Mouse (Mus musculus): ENCODE results near the gene Nr6a1.

Gene Nr6a1

GRCm38 (mm10) chr2:38927115-38927979 is at the start of gene Nr6a1:
Nr6a1 (minus strand) TSS chr2:38927688.
- peak; percentile 52 to 86 for DNase-seq

GRCm38 (mm10) chr2:38975941-38976805 is 48.7 kb upstream of the Nr6a1 start:
- DNase-seq: no peak

GRCm38 (mm10) chr2:38975181-38975580 is 47.7 kb upstream of the Nr6a1 start:
- no peak for DNase-seq

GRCm38 (mm10) chr2:38974171-38974570 is 46.7 kb upstream of the Nr6a1 start:
- no peak for DNase-seq

GRCm38 (mm10) chr2:38973701-38974100 is 46.2 kb upstream of the Nr6a1 start:
- DNase-seq: peak in 1 of 2 experiments; percentile 33

- peak in 1 of 2 experiments; percentile 11 for DNase-seq
Observed at GRCm38 (mm10) chr2:38973223-38973622, 45.7 kb upstream of the Nr6a1 start.

GRCm38 (mm10) chr2:38970057-38970456 is 42.6 kb upstream of the Nr6a1 start:
- no peak for DNase-seq

GRCm38 (mm10) chr2:38969650-38970049 is 42.2 kb upstream of the Nr6a1 start:
- no peak for DNase-seq

GRCm38 (mm10) chr2:38964198-38964597 is 36.7 kb upstream of the Nr6a1 start:
- no peak for DNase-seq

- DNase-seq: no peak
Observed at GRCm38 (mm10) chr2:38957671-38958223, 30.3 kb upstream of the Nr6a1 start.

- no peak for DNase-seq
Observed at GRCm38 (mm10) chr2:38956062-38956461, 28.6 kb upstream of the Nr6a1 start.

- peak in 1 of 2 experiments; percentile 30 for DNase-seq
Observed at GRCm38 (mm10) chr2:38953152-38953883, 25.8 kb upstream of the Nr6a1 start.

- DNase-seq: peak; percentile 85
Observed at GRCm38 (mm10) chr2:38950281-38950719, 22.8 kb upstream of the Nr6a1 start.

- peak; percentile 54 to 61 for DNase-seq
Observed at GRCm38 (mm10) chr2:38947566-38947965, 20.1 kb upstream of the Nr6a1 start.

GRCm38 (mm10) chr2:38944460-38945161 is 17.1 kb upstream of the Nr6a1 start:
- peak; percentile 12 to 37 for DNase-seq

- no peak for DNase-seq
Observed at GRCm38 (mm10) chr2:38943977-38944376, 16.5 kb upstream of the Nr6a1 start.

- DNase-seq: no peak
Observed at GRCm38 (mm10) chr2:38943161-38943560, 15.7 kb upstream of the Nr6a1 start.

GRCm38 (mm10) chr2:38941898-38942297 is 14.4 kb upstream of the Nr6a1 start:
- DNase-seq: no peak

GRCm38 (mm10) chr2:38941426-38941825 is 13.9 kb upstream of the Nr6a1 start:
- no peak for DNase-seq

GRCm38 (mm10) chr2:38939047-38939446 is 11.6 kb upstream of the Nr6a1 start:
- no peak for DNase-seq

- no peak for DNase-seq
Observed at GRCm38 (mm10) chr2:38938007-38938406, 10.5 kb upstream of the Nr6a1 start.

- no peak for DNase-seq
Observed at GRCm38 (mm10) chr2:38937396-38937795, 9.9 kb upstream of the Nr6a1 start.

All from kidney, postnatal 36 days (tissue).